Mouse (Mus musculus): ENCODE results near the gene Pbx3. TPM values are rescaled to one million over a fixed set of nuclear protein-coding genes. Genes with fewer than 3 reads are reported as not detected.
A peak's percentile ranks its signal among the peaks of the same experiment; 100 is the strongest.

Pbx3 gene
- total RNA-seq, 2 experiments from 2014 or later: 11.2 to 17.0 TPM

DNA sequence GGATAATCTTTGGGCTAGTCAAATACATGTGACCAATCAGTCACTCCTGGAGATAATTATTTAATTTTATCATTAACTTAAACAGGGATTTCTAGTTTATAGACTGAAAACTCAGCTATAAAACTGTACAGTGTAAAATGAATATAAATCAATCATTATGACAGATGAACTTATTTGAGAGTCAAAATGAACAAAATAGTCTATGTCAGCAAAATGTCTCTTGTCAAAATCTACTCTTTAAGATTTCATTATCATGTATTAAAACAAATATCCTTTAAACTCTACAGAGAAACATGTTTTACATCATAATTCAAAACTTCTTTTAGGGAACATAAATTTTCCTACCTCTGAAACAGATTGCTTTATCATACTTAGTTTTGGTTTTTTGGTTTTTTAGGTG lies 20.9 kb downstream of the Pbx3 start:
- intact Hi-C loops (cut with DNase I): no loop called here

DNA sequence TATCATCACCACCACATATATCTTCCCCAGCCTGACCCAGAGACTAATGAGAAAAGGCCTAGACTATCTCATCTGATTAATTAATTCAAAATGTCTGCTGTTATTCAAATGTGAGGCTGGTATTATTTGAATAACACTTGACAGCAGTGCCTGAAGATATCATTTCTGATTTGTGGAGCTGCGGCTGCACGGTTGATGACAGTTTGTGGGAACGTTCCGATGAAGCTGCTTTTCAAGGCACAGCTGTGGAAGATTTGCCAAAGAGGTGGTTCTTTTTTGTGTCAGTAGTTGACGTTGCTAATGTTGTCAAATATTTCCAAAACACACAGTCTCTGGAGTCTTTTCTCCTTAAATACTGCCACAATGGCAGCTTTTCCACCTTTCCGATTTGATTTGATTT lies 25.8 kb downstream of the Pbx3 start:
- intact Hi-C loops (cut with DNase I): no loop called here

More for the DNA sequence above, 20.9 kb downstream of the Pbx3 start:
- DNase-seq (ENCODE audit: low spot score in 2 of 2): no peak

DNA sequence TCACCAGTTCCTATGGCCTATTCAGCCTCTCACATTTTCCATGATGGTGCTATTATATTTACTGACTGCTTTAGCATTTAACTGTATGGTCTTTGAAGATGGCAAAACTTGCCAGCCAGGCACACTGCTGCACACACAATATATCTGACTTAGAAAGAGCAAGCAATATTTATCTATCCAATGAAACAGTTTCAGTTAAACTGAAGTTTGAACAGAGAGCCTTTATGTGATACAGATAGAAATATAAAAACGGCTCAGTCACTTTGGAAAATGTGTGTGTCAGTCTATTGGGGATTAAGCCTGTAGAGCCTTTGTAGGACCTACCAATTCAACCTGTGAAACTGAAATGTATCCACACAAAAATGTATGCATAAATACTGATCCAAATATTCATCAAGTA lies 74.3 kb downstream of the Pbx3 start:
- intact Hi-C loops (cut with DNase I): no loop called here
- DNase-seq (ENCODE audit: low spot score in 2 of 2): no peak

More for the DNA sequence above, 25.8 kb downstream of the Pbx3 start:
- DNase-seq (ENCODE audit: low spot score in 2 of 2): no peak

DNA sequence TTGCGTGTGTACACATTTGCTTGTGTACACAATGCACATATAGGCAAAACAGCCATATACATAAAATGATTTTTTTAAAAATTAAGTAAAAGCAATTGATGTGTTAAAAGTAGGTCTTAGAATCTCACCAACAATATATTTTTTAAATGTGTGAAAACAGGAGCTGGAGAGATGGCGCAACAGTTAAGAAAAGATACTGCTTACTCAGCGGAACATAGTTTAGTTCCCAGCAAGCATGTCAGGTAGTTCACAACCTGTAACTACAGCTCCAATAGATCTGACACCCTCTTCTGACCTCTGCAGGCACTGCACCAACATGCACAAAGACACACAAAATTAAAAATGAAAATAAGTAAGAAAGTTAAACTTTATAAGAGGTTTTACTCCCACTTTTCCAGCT lies 74.7 kb downstream of the Pbx3 start:
- intact Hi-C loops (cut with DNase I): no loop called here
- DNase-seq (ENCODE audit: low spot score in 2 of 2): no peak

DNA sequence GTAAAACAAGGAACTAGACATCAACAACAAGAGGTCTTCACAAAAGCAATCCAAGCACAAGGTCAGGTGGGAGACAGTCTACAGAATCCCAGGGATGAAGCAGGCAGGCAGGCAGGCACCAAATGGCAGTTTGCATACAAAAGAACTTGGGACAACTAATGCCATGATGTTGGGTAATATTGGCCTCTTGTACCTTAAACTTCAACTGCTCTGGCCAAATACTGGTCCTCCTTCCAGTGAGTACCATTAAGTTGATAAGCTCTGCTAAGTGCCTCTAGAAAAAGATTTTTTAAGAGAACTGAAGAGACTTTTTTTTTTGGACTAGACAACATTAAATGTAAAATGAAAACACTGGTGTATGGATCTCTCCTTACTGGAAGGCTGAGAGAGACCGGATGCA lies 83.2 kb downstream of the Pbx3 start:
- intact Hi-C loops (cut with DNase I): no loop called here
- no peak for DNase-seq (ENCODE audit: low spot score in 2 of 2)

DNA sequence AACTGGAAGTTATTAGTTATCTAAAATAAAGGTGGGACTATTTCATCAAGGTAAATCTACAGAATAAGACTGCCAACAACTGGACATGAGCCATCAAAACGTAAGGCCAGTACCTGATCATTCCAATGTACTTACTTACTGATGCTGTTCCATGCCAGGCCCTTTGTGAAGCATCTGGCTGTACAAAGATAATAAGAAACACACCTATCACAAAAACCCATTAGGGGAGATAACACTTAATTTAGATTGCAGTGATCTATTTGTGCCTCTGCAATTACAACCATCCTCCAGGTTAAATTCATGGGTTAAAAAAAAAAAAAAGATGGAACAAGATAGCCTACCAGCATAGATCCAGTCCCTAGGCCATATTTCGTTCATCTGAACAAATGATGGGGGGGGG lies 88.7 kb downstream of the Pbx3 start:
- no peak for DNase-seq (ENCODE audit: low spot score in 2 of 2)
- intact Hi-C loops (cut with DNase I): no loop called here

DNA sequence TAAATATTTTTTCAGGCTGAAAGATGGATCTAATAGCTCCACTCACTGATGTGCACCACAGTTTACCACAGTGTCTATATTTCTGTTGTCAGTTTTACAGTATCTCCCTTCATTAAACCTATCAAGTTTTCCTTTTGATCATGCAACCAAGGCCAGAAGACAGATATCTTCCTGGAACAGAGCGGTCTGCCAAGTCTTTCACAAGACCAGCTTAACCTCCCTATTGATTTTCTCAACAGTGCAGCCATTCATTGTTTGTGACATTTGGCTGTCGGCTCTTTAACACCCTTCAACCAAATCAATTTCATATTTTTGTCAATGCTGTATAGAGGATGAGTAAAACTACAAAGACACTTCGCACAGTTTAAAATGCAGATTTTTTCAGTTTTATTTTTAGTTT lies 91.9 kb downstream of the Pbx3 start:
- intact Hi-C loops (cut with DNase I): no loop called here
- no peak for DNase-seq (ENCODE audit: low spot score in 2 of 2)

DNA sequence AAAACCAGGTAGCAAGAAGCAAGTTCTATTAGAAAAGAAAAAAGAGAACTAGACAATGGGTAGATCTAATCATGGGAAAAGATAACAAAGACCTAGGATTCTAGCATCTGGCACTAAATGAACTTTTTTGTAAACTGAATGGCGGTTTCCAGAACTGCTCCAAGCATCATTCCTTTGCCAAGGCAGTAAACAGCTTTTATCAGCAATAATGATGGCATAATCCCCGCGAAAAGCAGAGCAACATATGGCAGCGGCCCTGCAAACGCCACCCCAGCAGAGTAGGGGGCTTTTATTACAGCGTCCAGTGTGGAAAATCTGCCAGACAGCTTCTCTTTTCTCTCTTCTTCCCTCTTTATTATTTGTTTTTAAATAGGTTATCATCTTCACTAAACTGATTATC lies 93.2 kb downstream of the Pbx3 start:
- DNase-seq (ENCODE audit: low spot score in 2 of 2): no peak
- intact Hi-C loops (cut with DNase I): no loop called here

DNA sequence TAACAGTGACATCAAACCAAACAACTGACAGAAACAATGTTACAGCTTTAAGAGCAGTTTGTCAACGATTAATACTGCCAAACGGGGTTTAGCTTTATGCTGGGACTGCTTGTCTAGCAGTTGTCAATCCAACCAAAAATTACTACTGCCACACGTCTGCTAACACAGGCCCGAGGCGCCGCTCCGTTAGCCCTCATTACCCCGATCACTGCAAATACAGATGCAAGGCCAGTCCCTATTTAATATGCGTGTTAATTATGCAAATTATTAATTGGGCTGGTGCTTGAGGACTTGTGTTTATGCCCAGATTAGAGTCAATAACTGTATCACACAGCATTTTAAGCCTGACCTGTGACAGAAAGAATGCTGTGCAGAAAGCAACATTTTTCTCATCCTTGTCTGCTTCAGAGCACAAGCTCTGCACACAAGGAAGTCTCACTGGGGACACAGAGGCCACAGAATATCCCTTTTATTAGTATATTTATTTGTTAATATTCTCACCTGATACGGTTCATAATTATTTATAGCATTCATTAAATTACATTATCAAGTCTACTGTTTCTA lies 97.2 kb downstream of the Pbx3 start:
- no peak for DNase-seq (ENCODE audit: low spot score in 2 of 2)
- intact Hi-C loops (cut with DNase I): no loop called here

DNA sequence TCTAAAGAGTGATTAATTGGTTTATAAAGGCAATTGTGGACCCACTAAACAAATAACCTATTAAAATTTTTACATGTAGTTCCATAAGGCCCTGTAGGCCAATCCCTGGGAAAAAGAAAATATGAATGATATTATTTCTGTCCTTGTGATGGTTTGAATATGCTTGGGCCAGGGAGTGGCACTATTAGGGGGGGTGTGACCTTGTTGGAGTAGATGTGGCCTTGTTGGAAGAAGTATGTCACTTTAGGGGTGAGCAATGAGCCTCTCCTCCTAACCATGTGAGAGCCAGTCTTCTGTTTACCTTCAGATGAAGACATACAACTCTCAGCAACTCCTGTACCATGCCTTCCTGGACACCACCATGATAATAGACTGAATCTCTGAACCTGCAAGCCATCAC lies 110.9 kb downstream of the Pbx3 start:
- intact Hi-C loops (cut with DNase I): no loop called here
- no peak for DNase-seq (ENCODE audit: low spot score in 2 of 2)

DNA sequence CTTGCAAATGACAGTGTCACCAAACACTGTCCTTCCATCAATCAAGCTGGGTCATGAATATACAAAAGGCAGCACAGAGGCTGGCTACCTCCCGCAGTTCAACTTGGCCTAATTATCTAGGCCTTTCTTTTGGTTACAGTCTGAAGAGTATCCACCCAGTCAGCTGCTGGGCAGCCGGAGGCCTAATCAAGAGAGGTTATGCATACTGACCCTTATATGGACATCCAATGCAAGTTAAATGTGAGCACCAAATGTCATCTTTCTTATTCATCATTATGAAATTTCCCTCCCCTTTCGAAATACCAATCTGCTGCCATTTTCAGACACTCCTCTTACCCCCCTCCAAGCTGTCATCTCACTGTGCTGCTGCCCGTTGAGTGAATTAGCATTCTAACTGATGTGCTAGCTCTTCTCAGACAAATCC lies 112.3 kb downstream of the Pbx3 start:
- intact Hi-C loops (cut with DNase I): no loop called here
- DNase-seq (ENCODE audit: low spot score in 2 of 2): no peak

DNA sequence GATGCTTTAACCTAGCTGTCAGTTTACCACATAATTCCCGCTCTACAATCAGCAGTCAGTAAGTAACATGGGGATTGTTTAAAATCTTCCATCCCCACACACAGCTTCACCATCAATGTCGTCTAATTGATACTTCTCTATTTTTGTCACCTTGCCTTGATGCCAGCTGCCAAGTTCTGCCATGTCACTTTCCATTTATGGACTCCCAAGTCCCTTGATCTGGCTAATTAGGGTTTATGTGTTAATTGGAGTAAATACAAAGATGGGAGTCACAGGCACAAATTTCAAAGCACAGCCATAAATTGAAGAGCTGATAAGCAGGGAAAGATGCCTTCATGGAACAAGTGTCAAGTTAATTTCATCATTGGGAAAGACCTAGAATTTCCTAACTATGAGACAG lies 114.7 kb downstream of the Pbx3 start:
- intact Hi-C loops (cut with DNase I): loop anchor here (10.0 kb wide), 1 partner anchor 107 kb away; no protein-coding TSS in a partner anchor
- no peak for DNase-seq (ENCODE audit: low spot score in 2 of 2)

DNA sequence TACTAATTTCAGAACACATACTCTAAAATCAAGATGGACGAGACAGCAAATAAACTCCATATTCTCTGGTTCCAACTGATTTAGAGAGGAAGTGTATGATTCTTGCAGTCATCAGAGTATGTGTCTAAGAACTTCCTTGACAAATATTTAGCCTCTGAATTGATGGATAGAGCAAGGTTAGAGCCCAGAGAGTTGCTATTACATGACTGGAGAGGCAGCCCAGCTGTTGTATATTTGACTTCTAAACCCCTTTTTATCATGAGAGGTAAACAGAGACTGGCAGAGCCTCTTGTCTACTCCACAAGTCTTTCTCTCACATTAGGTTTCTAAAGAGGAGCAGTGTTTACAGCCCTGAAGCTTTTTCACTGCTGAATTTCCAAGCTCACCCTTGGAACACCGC lies 115.3 kb downstream of the Pbx3 start:
- intact Hi-C loops (cut with DNase I): loop anchor here (10.0 kb wide), 1 partner anchor 107 kb away; no protein-coding TSS in a partner anchor
- no peak for DNase-seq (ENCODE audit: low spot score in 2 of 2)

DNA sequence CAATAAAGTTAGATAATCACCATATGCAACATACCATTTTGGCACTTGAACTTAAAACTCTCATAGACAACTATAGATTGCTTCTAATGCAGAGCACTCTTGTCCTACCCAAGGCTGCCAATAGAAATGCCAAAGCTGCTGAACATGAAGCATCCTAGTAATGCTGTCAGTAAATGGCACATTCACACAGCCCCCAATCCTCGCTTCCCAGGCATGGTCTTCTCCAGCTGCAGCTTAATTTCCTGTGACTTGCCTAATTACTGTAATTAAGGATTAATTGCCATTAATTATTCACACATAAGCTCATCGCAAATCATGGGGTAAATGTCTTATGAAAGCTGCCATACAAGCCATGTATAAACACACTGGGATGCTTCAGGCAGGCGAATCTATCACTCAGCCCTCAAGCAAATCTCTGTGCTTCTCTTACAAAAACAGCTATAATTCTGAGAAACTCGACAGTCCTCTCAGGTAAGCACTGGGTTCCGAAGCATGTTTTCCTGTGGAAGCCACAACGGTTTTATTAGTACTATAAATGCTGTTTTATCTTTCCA lies 116.9 kb downstream of the Pbx3 start:
- no peak for DNase-seq (ENCODE audit: low spot score in 2 of 2)
- intact Hi-C loops (cut with DNase I): loop anchor here (10.0 kb wide), 1 partner anchor 109 kb away; no protein-coding TSS in a partner anchor

DNA sequence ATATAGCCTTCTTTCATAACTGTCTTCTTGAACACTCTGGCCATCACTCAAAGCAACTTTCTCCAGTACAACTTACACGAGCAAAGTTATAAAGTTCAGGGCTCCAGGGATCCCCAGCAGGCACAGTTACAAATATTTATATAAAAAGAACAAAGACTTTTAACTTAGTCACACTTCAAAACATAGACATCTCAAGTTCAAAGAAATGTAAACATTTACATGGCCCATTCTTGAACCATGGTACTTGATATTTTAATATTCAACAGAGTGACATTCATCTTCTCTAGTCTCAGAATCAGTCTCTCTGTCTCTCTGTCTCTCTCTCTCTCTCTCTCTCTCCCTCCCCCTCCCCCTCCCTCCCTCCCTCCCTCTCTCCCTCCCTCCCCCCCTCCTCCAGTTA lies 119.3 kb downstream of the Pbx3 start:
- no peak for DNase-seq (ENCODE audit: low spot score in 2 of 2)
- intact Hi-C loops (cut with DNase I): loop anchor here (10.0 kb wide), 1 partner anchor 111 kb away; no protein-coding TSS in a partner anchor

DNA sequence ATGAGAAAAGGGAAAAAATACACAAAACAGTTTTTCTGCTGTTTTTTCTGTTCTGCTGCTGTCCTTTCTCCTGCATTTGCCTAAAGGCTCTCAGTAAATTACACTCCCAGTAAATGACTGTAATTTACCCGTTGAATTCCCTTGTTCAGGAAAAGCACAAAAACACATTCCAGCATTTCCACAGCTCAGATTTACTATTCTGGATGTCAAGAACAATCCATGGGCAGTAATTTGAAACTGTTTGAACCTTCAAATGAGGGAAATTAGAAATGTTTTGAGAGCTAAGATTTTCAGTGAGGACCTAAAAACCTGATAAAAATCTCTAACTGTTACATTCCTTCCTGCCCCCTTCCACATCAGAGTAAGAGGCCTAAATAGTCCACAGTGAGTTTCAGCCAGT lies 119.8 kb downstream of the Pbx3 start:
- intact Hi-C loops (cut with DNase I): loop anchor here (10.0 kb wide), 1 partner anchor 112 kb away; no protein-coding TSS in a partner anchor
- DNase-seq (ENCODE audit: low spot score in 2 of 2): no peak

DNA sequence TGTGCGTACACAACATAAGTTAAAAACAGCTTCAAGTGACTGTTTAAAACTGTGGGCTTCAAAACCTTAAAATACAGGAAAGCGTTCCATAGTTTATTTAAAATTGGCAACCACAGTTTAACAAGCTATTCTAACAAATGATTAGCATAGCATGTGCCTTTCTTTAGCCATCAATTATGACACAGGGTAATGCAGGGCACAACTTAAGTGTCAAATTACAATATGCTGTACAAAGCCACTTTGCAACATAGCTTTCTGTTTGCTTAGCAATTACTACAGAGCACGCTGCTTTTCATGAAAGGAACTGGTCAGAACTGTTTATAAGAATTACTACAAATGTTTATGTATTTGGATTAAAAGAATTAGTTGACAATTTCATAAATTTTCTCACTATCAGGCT lies 120.7 kb downstream of the Pbx3 start:
- no peak for DNase-seq (ENCODE audit: low spot score in 2 of 2)
- intact Hi-C loops (cut with DNase I): loop anchor here (10.0 kb wide), 1 partner anchor 113 kb away; no protein-coding TSS in a partner anchor

DNA sequence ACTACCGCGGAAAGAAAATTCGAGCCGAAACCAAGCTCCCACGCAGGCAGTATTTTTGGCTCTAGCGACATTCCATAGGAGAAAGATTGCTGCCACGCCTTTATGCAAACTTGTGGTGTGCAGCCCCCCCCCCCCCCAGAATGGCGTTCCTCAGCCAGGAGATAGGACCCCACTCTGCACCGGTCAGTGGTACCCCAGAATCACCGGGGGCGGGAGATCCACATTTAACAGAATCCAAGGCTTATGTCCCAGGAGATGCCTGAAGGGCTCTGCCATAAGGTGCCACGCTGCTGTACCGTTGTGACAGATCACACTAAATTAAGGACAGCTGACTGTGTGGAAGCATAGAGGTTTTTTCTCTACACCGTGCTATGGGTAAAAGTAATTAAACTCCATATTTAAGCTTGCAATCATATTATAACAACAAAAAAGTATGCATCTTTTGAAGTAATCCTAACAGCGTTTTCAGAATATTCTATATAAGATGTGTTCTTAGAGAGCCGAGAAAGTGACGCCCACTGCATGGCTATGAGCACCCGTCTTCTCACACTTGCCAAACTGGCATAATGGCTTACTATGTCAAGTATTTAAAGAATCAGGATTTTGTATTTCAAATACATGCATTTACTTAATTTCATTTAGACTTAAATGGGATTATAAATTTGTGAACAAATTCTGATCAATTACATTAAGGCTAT lies 122.8 kb downstream of the Pbx3 start:
- intact Hi-C loops (cut with DNase I): loop anchor here (10.0 kb wide), 1 partner anchor 115 kb away; no protein-coding TSS in a partner anchor
- no peak for DNase-seq (ENCODE audit: low spot score in 2 of 2)

DNA sequence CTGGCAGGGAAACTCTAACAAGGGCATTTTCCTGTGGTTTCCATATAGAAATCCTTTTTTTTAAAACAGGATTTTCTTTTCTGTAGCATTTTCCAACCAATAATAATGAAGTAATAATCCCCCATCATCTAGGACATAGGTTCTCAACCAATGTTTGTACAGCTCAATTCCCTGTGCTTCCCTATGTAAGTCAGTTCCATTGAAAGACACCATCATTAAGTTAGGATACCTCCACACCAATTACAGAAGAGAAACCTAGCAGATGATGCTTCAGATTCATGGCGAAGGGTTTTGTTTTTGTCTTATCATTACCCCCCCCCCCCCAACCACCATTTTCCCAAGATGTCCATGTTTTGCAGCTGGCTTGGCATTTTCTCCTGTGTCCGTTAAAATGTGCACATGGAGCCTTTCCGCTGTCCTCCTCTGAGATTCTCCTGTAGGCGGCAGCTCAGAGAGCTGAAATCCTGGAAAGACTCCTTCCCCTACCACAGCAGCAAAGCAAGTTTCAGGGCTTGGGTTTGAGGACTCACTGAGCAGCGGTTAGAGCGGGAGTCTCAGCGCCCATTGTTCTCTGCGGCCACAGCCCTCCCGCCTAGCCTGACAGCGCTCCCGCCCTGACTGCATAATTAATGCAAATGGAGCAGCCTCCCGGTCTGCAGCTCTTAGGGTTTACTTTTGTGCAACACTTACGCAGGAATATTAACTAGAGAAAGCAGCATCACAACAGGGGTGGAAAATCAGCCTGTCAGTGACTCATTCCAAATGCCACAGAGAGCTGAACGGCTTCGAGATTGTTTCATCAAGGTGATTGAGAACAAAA lies 123.6 kb downstream of the Pbx3 start:
- DNase-seq (ENCODE audit: low spot score in 2 of 2): peak; percentile 13 to 53
- intact Hi-C loops (cut with DNase I): no loop called here

DNA sequence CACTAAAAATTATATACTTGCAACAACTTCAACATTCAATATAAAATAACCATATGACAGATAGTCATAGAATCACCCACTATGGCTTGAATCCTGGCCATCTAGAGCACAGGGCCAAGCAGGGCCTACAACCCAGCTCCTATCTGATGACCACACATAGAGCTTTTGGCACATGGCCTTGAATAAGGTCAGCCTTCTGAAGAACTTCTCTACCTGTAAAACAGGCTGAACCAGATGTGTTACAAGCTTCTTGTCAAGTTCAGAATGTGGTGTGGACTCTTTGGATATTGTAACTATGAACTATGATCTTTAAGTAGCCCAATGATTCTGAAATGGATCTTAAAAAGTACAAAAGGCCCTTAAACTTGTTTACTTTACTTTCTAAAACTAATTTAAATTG lies 132.1 kb downstream of the Pbx3 start:
- no peak for DNase-seq (ENCODE audit: low spot score in 2 of 2)
- intact Hi-C loops (cut with DNase I): no loop called here

Measured in left cerebral cortex, postnatal 14 days (tissue).